Mouse (Mus musculus) liver, adult 2 months (tissue): ENCODE data around the gene Tdgf1. TPM values are rescaled to one million over a fixed set of nuclear protein-coding genes. Genes with fewer than 3 reads are reported as not detected.

Experiments used
- DNase-seq: peaks from one replicate; pipeline ENCODE4 v3.0.0-alpha.2; 2011; ENCODE audit warnings: low read depth, low spot score; ENCODE audit errors: extremely low read depth
- H3K27ac ChIP-seq: fragments of 200-500 bp; replicated peaks from 2 replicates; pipeline ENCODE4 v1.5.1; 2012; ENCODE audit warnings: low read depth, mild to moderate bottlenecking, control low read depth, inconsistent platforms, low read length; ENCODE audit not compliant: insufficient read depth
- H3K27me3 ChIP-seq: fragments of 200-500 bp; 2 replicates; pipeline ENCODE4 v1.6.1; 2012; ENCODE audit warnings: mild to moderate bottlenecking, moderate library complexity, low read length, inconsistent platforms; ENCODE audit not compliant: control insufficient read depth, insufficient read depth
- H3K36me3 ChIP-seq: fragments of 200-500 bp; 2 replicates; pipeline ENCODE4 v1.6.1; 2012; ENCODE audit warnings: low read length, inconsistent platforms; ENCODE audit not compliant: control insufficient read depth, insufficient read depth
- H3K4me1 ChIP-seq: fragments of 200-500 bp; 2 replicates; pipeline ENCODE4 v1.6.1; 2011; ENCODE audit warnings: low read length; ENCODE audit not compliant: control insufficient read depth, insufficient read depth
- H3K4me3 ChIP-seq: fragments of 200-500 bp; 2 replicates; pipeline ENCODE4 v1.5.1; 2011; ENCODE audit warnings: low read depth, mild to moderate bottlenecking, control low read depth, low read length, moderate library complexity; ENCODE audit not compliant: insufficient read depth
- H3K79me2 ChIP-seq: fragments of 200-500 bp; 2 replicates; pipeline ENCODE4 v1.6.1; 2012; ENCODE audit warnings: inconsistent platforms, mild to moderate bottlenecking, low read length, moderate library complexity; ENCODE audit not compliant: control insufficient read depth, insufficient read depth
- H3K9ac ChIP-seq: fragments of 200-500 bp; 2 replicates; pipeline ENCODE4 v1.6.1; 2012; ENCODE audit warnings: low read depth, mild to moderate bottlenecking, control low read depth, inconsistent platforms, low read length
- CTCF ChIP-seq: fragments of 200-500 bp; IDR thresholded peaks from 2 replicates; pipeline ENCODE4 v1.5.1; 2011; ENCODE audit warnings: low read depth, low read length, control low read depth
- POLR2A ChIP-seq: fragments of 200-500 bp; IDR thresholded peaks from 2 replicates; pipeline ENCODE4 v1.6.1; 2011; ENCODE audit warnings: low read length, control low read depth; ENCODE audit not compliant: insufficient read depth; ENCODE audit errors: extremely low read depth
- whole genome bisulfite sequencing: fragments of 180-500 bp; shearing (Covaris S2); methylation state at CpG from one replicate; pipeline ENCODE4 v1.1.7; 2018; 5-methylcytosine and 5-hydroxymethylcytosine counted together
- polyA plus RNA-seq: library from polyadenylated mRNA; depleted of rRNA; stranded (reverse); fragments of >200 nt; gene quantifications from 2 replicates; pipeline ENCODE4 v1.2.3, GENCODE M21; 2012
- total RNA-seq: library from RNA; depleted of rRNA; stranded (reverse); fragments of >200 nt; gene quantifications from 2 replicates; pipeline ENCODE4 v1.2.3, GENCODE M21; 2014

Tdgf1 gene
- total and polyA plus RNA-seq, 2 experiments, result not detected

DNA sequence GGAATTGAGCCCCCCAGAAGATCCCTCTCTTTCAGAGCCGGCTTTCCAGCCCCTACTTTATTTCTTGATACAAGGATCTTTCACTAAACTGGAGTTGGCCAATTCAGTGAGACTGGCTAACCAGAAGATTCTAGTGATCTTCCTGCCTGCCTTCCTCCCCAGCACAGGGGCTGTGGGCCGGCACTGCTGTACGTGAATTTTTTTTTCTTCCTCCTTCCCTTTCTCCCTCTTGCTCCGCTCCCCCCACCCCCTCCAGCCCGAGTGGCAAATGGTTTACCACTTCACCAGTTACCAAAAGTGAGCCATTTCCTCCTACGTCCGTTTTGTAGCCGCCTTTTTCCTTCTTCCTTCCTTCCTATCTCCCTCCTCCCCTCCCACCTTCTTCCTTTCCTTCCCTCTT, 30.5 kb downstream of the Tdgf1 start:
- no peak for TF ChIP-seq POLR2A
- TF ChIP-seq CTCF, result no peak
- WGBS, result 65% methylated on average over 8 of the region's 8 CpGs
- no peaks in the 10 kb centered on the region for H3K36me3 ChIP-seq
- H3K9ac ChIP-seq, result no peak overlapping the region
- H3K27me3 ChIP-seq, result no peaks in the 10 kb centered on the region
- H3K4me3 ChIP-seq, result no peak overlapping the region
- H3K4me1 ChIP-seq, result no peaks in the 10 kb centered on the region
- no peak for DNase-seq
- no peaks in the 10 kb centered on the region for H3K79me2 ChIP-seq
- H3K27ac ChIP-seq, result no peak overlapping the region

DNA sequence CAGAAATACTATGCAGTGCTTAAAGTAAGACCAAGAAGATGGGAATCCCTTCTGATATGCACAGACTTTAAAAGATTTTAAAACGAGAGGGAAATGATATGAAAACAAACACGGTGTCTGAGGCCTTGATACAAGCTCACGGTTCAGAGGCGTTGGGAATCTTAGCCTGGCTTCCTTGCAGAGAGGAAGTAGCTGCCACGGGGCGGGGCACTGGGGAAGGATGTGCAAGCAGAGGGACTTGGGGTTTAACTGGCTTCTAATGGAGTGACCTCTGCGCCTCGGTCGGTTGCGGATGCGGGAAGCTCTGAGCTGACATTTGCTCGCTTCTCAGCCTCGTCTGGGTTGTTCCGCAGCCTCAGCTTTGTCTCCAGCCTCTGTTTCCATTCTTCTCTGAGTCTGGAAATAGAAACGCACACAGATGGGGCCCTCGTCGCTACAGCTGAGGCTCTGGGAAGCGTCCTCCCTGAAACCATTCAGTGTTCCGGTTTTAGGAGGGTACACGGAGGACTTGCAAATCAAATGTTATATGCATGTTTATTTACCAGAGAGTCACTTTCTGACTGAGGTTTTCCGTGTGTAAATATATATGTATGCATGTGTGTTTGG, 31.2 kb downstream of the Tdgf1 start:
- DNase-seq, result no peak
- WGBS, result 65% methylated on average over 21 of the region's 21 CpGs

DNA sequence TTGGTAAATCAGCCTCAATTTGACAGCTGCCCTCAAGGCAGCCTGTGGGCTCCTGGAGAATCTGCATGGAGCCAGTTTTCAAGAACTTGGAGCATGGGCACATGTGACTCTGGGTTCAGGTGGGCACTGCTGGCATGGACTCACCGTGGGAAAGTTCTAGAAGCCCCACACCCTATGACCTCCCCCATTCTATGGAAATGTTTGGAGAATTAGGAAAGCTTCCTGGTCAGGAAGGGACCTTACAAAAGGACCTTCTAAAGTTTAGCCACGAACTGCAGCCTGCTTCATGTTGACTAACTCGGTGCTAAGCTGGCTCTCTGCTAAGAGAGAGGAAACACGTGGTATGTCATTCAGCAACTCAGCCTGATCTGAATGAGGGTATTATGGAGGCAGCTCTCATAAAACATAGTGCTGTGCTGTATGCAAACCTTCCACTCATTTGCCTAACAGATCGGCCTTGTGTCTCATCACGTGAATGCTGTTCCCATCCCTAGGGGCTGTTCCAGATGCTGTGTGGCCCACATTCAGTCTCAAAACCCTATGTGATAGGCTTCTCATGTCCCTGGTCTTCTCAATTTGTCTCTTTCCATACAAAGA, 36.5 kb downstream of the Tdgf1 start:
- no peak for DNase-seq
- no peaks in the 10 kb centered on the region for H3K36me3 ChIP-seq

More for the DNA sequence above, 31.2 kb downstream of the Tdgf1 start:
- H3K27me3 ChIP-seq, result no peaks in the 10 kb centered on the region
- no peak for TF ChIP-seq POLR2A
- no peak for TF ChIP-seq CTCF
- H3K79me2 ChIP-seq, result no peaks in the 10 kb centered on the region
- no peaks in the 10 kb centered on the region for H3K4me1 ChIP-seq
- H3K27ac ChIP-seq, result no peak overlapping the region
- H3K4me3 ChIP-seq, result no peak overlapping the region
- H3K36me3 ChIP-seq, result no peaks in the 10 kb centered on the region
- no peak overlapping the region for H3K9ac ChIP-seq

DNA sequence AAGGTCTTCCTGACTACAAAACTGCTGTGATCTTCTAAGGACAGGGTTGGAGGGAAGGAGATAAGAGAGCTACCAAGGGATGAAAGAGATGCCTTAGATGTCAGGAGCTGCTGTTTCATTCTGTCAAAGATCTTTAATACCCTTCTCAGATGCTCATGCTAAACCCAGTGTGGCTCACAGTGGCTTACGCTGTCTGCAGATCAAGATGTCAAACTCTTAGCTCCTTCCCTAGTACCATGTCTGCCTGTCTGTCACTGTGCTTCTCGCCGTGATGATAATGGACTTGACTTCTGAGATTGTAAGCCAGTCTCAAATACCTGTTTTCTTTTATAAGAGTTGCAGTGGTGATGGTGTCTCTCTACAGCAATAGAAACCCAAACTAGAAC, 37.3 kb downstream of the Tdgf1 start:
- Histone ChIP-seq H3K4me3 (no peak overlapping the region), H3K4me1 (no peaks in the 10 kb centered on the region), H3K36me3 (no peaks in the 10 kb centered on the region), H3K27ac (no peak overlapping the region), H3K9ac (no peak overlapping the region), H3K79me2 (no peaks in the 10 kb centered on the region), H3K27me3 (no peaks in the 10 kb centered on the region)
- no peak for DNase-seq
- 94% methylated on average over 3 of the region's 3 CpGs for WGBS
- TF ChIP-seq POLR2A, result no peak
- no peak for TF ChIP-seq CTCF

More for the DNA sequence above, 36.5 kb downstream of the Tdgf1 start:
- Histone ChIP-seq H3K4me3 (no peak overlapping the region), H3K4me1 (no peaks in the 10 kb centered on the region), H3K27ac (no peak overlapping the region), H3K27me3 (no peaks in the 10 kb centered on the region), H3K9ac (no peak overlapping the region), H3K79me2 (no peaks in the 10 kb centered on the region)
- no peak for TF ChIP-seq POLR2A
- TF ChIP-seq CTCF, result no peak
- 81% methylated on average over 6 of the region's 6 CpGs for WGBS

DNA sequence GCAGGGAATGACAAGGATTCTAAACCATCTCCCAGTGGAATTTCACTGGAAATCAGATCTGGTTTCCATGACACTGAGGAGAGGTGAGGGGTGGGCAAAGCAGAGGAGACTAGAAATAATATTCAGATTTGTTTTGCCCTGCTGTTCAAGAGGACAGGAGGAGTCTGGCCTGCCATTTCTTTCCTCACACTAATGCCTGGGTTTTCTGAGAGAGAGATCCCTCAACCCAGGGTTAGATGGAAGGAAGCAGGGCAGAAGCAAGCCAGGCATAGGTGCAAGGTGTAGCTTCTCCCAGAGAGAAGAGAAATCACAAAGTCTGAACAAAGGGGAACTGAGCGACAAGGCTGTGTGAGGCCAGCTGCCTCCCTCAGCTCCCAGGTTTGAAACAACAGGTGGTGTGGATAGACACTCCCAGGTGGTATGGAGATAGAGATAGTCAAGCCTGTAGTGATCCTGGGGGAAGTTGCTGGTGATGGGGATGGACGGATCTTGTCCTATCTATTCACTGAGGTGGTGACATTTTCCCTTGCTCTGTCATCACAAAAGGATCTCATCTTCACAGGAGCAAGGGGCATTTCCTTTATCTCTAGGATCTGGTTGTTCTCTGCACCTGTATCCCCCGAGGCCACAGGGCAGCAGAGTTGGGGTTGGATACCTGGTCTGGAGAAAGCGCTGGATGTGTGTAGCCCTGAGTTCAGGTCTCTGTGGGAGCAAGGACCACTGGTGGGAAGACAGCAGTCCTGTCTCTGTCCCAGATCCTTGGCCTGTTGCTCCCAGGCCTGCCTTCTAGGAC, 37.9 kb downstream of the Tdgf1 start:
- DNase-seq, result no peak
- WGBS, result 78% methylated on average over 4 of the region's 4 CpGs
- H3K4me1 ChIP-seq, result no peaks in the 10 kb centered on the region
- H3K79me2 ChIP-seq, result no peaks in the 10 kb centered on the region
- no peak for TF ChIP-seq POLR2A
- no peaks in the 10 kb centered on the region for H3K27me3 ChIP-seq
- no peak overlapping the region for H3K27ac ChIP-seq
- H3K4me3 ChIP-seq, result no peak overlapping the region
- no peaks in the 10 kb centered on the region for H3K36me3 ChIP-seq
- no peak overlapping the region for H3K9ac ChIP-seq
